In genomic region chr9:101250486-101250885, GRCm38 (mm10) we compare ENCODE assay signal across 8 mouse cellular contexts. TPM values are rescaled to one million over a fixed set of nuclear protein-coding genes. Genes with fewer than 3 reads are reported as not detected.
A peak's percentile ranks its signal among the peaks of the same experiment; 100 is the strongest.
DNase-seq lines count a peak whose midpoint lies in the region; ATAC-seq and TF ChIP-seq lines count a peak whose summit lies in the region.

No protein-coding gene starts in this region.

- no peak for TF ChIP-seq POLR2A in heart, adult 2 months (IDR thresholded peaks at IDR 0.05; ENCODE audit: insufficient read depth, low read depth, low read length)

- H3K27ac ChIP-seq in heart, adult 2 months, result peak overlapping the region; percentile 93
- peak overlapping the region; percentile 84 for H3K27ac ChIP-seq in forebrain, embryonic 16.5 days (ENCODE audit: low read length)
- peak overlapping the region; percentile 97 for H3K27ac ChIP-seq in kidney, embryonic 16.5 days (ENCODE audit: low read length)
- peak overlapping the region; percentile 94 for H3K27ac ChIP-seq in midbrain, embryonic 16.5 days (ENCODE audit: low read length)

- H3K4me1 ChIP-seq in heart, adult 2 months (ENCODE audit: control insufficient read depth, insufficient read depth, low read length), result peaks cover 3% of the 10 kb centered on the region
- H3K4me1 ChIP-seq in forebrain, embryonic 16.5 days (replicated peaks; ENCODE audit: control insufficient read depth, insufficient read depth, low read length), result peaks cover 18% of the 10 kb centered on the region
- peaks cover 14% of the 10 kb centered on the region for H3K4me1 ChIP-seq in kidney, embryonic 16.5 days (ENCODE audit: insufficient read depth, low read length)
- peaks cover 27% of the 10 kb centered on the region for H3K4me1 ChIP-seq in midbrain, embryonic 16.5 days (ENCODE audit: control insufficient read depth, insufficient read depth, low read length)

- peak; percentile 16 to 25 for DNase-seq in heart, adult 2 months
- no peak for DNase-seq in heart, postnatal 4 days
- peak; percentile 21 for DNase-seq in MN1 (ENCODE audit: low spot score)
- no peak for DNase-seq in ovary, adult 18-20 months (ENCODE audit: low spot score)

- peak overlapping the region; percentile 86 for H3K4me3 ChIP-seq in heart, adult 2 months
- H3K4me3 ChIP-seq in forebrain, embryonic 16.5 days (replicated peaks; ENCODE audit: low read length), result peak overlapping the region; percentile 93
- H3K4me3 ChIP-seq in kidney, embryonic 16.5 days (ENCODE audit: low read length), result peak overlapping the region; percentile 80
- H3K4me3 ChIP-seq in midbrain, embryonic 16.5 days (ENCODE audit: low read depth, low read length), result peak overlapping the region; percentile 87

- H3K4me2 ChIP-seq in forebrain, embryonic 16.5 days (ENCODE audit: low read length), result peak overlapping the region; percentile 74
- H3K4me2 ChIP-seq in kidney, embryonic 16.5 days (replicated peaks; ENCODE audit: low read depth, low read length), result peak overlapping the region; percentile 53
- H3K4me2 ChIP-seq in midbrain, embryonic 16.5 days (ENCODE audit: low read length), result peak overlapping the region; percentile 85

- H3K79me2 ChIP-seq in heart, adult 2 months (replicated peaks; ENCODE audit: control insufficient read depth, insufficient read depth, low read length), result 0 out of 2 replicates have a peak, but pooled peaks cover 3% of the 10 kb centered on the region

- WGBS in heart, adult 2 months, result 8% methylated on average over 11 of the region's 11 CpGs
- WGBS in forebrain, embryonic 16.5 days, result under 1% methylated on average over 11 of the region's 11 CpGs
- WGBS in kidney, embryonic 16.5 days, result 4% methylated on average over 11 of the region's 11 CpGs
- 2% methylated on average over 11 of the region's 11 CpGs for WGBS in midbrain, embryonic 16.5 days

- intact Hi-C loops in heart, adult 2 months (cut with DNase I), result loop anchor here (2.0 to 5.0 kb wide), 3 partner anchors 52 to 173 kb away; no protein-coding TSS in a partner anchor

- no peak for TF ChIP-seq EP300 in heart, adult 2 months (IDR thresholded peaks at IDR 0.05; ENCODE audit: insufficient read depth, low read depth, low read length)

- no peaks in the 10 kb centered on the region for H3K27me3 ChIP-seq in heart, adult 2 months (ENCODE audit: control insufficient read depth, insufficient read depth, low read length)
- H3K27me3 ChIP-seq in forebrain, embryonic 16.5 days (replicated peaks; ENCODE audit: control insufficient read depth, insufficient read depth, low read length), result no peaks in the 10 kb centered on the region
- H3K27me3 ChIP-seq in kidney, embryonic 16.5 days (ENCODE audit: insufficient read depth, low read length), result no peaks in the 10 kb centered on the region
- no peaks in the 10 kb centered on the region for H3K27me3 ChIP-seq in midbrain, embryonic 16.5 days (ENCODE audit: control insufficient read depth, insufficient read depth, low read depth, low read length)

- H3K9ac ChIP-seq in heart, adult 2 months (ENCODE audit: low read depth, low read length), result peak overlapping the region; percentile 50
- H3K9ac ChIP-seq in forebrain, embryonic 16.5 days (replicated peaks; ENCODE audit: low read depth, low read length), result peak overlapping the region; percentile 91
- peak overlapping the region; percentile 90 for H3K9ac ChIP-seq in kidney, embryonic 16.5 days (replicated peaks; ENCODE audit: low read length)
- peak overlapping the region; percentile 95 for H3K9ac ChIP-seq in midbrain, embryonic 16.5 days (ENCODE audit: low read depth, low read length)

- H3K9me3 ChIP-seq in forebrain, embryonic 16.5 days (ENCODE audit: control insufficient read depth, low read length), result no peaks in the 10 kb centered on the region
- H3K9me3 ChIP-seq in kidney, embryonic 16.5 days (ENCODE audit: low read length), result no peaks in the 10 kb centered on the region
- no peaks in the 10 kb centered on the region for H3K9me3 ChIP-seq in midbrain, embryonic 16.5 days (replicated peaks; ENCODE audit: control insufficient read depth, low read length, poor library complexity, severe bottlenecking)

- ATAC-seq in forebrain, embryonic 16.5 days, result no peak
- ATAC-seq in kidney, embryonic 16.5 days (ENCODE audit: low FRiP score, low TSS enrichment), result no peak
- ATAC-seq in midbrain, embryonic 16.5 days, result no peak
- ATAC-seq in inflammation-experienced regulatory T-cells, adult 6 months, result no peak

- TF ChIP-seq CTCF in heart, adult 2 months (IDR thresholded peaks at IDR 0.05), result no peak

- peaks cover 7% of the 10 kb centered on the region for H3K36me3 ChIP-seq in heart, adult 2 months (ENCODE audit: control insufficient read depth, insufficient read depth, low read length)
- no peaks in the 10 kb centered on the region for H3K36me3 ChIP-seq in forebrain, embryonic 16.5 days (ENCODE audit: control insufficient read depth, insufficient read depth)
- H3K36me3 ChIP-seq in kidney, embryonic 16.5 days (ENCODE audit: insufficient read depth, low read length), result no peaks in the 10 kb centered on the region
- H3K36me3 ChIP-seq in midbrain, embryonic 16.5 days (ENCODE audit: control insufficient read depth, insufficient read depth, low read length), result no peaks in the 10 kb centered on the region

RNA-seq across cellular contexts. Expression of gene Ppp2r3a, which starts 1.1 kb away (rescaled TPM):
- 100 to 1,000 TPM; 179 to 215 TPM for total RNA-seq in heart, adult 2 months (2021)
- polyA plus RNA-seq in heart, adult 2 months (2012; rRNA removed), result 51.7 and 114 TPM in 2 replicates
- total RNA-seq in heart, postnatal 4 days (2021), result 100 to 1,000 TPM; 179 to 189 TPM
- 25.2 and 27.2 TPM in 2 replicates for polyA plus RNA-seq in forebrain, embryonic 16.5 days (2015; fragmentation: Nextera tagmentation; extraction: Ambion mirVana)
- polyA plus RNA-seq in kidney, embryonic 16.5 days (2015; fragmentation: Nextera tagmentation; extraction: Ambion mirVana), result 15.7 and 18.8 TPM in 2 replicates
- polyA plus RNA-seq in midbrain, embryonic 16.5 days (2015; fragmentation: Nextera tagmentation; extraction: Ambion mirVana), result 22.8 and 23.3 TPM in 2 replicates
- 1 to 10 TPM; 1.3 to 1.8 (median 1.6) TPM for polyA plus RNA-seq in inflammation-experienced regulatory T-cells, adult 6 months (2017; shearing (Covaris generic))

Comparison
In these comparisons a context has a peak if more than half of its experiments do, and no peak if none do; other contexts are left out.
1. DNase-seq: peak in heart, adult 2 months (2 of 2) and MN1 (single experiment); none in heart, postnatal 4 days (single experiment) and ovary, adult 18-20 months (single experiment).
2. Peak in every context shown above with its lines, with median percentiles within 50 percentile points of each other: H3K27ac ChIP-seq, H3K4me3 ChIP-seq, H3K9ac ChIP-seq and H3K4me2 ChIP-seq.